Mouse (Mus musculus): ENCODE measurements around the gene Lmbr1.

Lmbr1 gene

DNA sequence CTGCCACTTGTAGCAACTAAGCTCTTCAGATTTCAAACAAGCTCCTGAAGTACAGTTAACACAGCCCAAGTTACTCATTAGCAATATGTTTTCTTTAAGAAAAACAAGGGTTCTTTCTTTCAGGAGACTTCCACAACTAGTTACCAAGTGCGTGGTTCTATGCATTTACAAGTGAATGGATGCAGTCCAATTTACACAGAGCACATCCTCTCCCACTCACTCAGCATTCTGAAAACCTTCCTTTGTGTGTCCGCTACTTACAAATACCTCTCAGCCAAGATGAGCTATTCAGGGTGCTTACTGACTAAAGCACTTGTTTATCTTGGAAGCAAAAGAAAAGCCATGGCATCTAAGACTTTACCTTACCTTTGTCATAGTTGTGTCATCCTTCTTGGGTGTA lies 124.3 kb downstream of the Lmbr1 start:
- no peak for DNase-seq (ENCODE audit: low spot score)

DNA sequence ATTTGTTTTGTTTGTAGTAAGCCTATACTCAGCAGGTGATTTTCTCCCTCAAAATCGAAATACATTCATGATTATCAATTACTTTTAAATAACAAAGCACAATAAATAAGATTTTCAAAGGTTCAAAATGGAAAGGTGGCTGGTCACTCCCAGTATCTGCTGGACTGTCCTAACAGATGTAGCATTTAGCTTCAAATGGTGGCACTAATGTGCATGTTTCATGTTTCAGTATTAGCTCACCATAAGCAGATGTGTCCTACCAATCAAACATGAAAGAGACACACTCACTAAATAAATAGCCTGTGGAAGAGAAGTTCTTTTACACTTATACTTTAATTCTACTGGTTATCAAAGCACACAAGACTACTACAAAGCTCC lies 126.7 kb downstream of the Lmbr1 start:
- DNase-seq (ENCODE audit: low spot score): no peak

DNA sequence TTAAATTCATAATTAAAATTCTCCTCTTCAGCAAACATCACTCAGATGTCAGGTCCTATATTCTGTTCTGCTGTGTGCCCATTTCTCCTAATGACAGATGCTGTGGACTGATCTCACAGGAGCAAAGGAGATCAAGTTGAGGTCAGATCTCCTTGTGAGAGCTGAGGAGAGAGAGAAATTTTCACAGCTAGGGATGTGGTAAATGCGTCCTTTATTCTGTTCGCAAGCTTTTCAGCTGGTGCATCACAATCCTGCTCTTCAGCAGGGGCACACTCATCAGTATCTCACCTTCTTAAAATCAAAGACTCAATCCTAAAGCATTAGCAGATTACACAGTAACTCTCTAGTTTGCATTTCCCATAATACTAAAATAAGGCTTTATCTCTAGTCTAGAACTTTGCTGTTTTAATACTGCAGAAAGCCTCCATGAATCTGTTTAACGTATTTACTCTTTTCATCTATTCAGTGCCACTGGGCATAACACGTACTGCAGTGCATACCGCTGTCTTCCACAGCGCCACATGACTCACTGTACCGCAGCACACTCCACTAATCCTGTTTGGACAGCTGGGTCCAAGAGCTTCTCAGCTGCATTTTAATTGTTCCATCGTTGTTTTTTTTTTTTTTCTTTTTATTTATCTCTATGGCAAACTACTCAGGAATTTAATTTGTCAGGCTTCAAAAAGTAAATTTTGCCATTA lies 127.2 kb downstream of the Lmbr1 start:
- peak; percentile 21 for DNase-seq (ENCODE audit: low spot score)

DNA sequence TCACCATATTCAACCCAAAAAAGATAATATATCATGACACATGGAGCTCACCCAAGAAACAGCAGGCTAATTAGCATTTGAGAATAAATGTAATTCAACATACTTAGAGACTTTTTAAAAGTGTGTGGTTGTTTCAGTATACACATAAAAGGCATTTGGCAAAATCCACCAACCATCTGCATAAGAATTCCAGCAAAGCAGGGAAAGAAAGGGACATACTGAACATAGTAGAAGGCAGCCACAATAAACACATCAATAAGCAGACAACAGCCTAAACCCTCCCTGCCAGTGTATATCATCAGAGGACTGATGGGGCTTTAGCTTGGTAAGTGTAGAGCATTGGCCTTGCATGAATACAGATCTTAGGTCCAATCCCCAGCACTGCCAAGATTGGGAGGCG lies 133.4 kb downstream of the Lmbr1 start:
- DNase-seq (ENCODE audit: low spot score): no peak

DNA sequence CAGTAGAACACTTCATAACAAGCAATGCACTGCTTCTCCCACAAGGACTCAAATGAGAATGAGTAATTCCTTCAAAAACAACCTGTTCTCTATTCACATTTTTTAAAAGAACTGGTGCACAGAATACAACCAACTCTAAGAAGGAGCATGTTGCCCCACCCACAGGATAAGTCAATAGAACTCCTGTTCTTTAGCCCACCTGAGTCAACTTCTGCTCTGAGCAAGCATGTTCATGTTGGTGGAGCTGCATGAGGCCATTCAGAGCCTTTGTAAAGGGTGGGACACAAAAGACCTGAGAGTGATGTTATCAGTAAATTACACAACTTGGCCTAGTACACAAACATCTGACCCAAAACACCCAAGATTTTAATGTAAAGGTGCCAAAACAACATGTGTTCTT lies 139.8 kb downstream of the Lmbr1 start:
- DNase-seq (ENCODE audit: low spot score): no peak

DNA sequence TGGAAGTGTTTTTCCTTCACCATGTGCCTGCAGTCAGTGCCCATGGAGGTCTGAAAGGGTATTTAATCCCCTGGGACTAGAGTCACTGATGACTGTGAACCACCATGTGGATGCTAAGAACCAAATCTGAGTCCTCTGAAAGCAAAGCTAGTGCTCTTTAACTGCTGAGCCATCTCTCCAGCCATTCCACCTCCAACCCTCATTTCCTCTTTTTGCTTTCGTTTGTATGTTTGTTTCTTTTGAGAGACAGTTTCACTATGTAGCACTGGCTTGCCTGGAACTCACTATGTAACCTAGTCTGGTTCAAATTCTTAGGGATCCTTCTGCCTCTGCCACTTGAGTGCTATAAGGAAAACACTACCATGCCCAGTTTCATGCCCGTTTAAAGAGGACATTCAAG lies 147.7 kb downstream of the Lmbr1 start:
- DNase-seq (ENCODE audit: low spot score): no peak

DNA sequence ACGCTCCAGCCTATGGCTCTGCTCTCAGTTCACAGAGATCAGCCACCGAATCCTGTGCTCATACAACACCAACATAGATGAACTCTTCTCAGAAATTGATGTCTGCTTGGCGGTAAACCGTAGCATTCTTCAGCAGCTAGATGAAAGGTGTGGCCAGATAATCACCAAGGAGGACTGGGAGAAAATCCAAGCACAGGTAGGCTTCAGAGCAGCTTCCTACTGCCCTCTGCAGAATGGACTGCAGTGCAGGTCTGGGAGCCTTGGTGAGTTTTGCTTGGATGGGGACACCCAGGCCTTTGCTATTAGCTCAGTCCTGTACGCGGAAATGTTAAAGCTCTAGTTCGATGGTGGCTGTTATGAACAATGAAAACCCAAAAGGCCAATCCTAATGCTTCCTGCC lies 154.1 kb downstream of the Lmbr1 start:
- no peak for DNase-seq (ENCODE audit: low spot score)

DNA sequence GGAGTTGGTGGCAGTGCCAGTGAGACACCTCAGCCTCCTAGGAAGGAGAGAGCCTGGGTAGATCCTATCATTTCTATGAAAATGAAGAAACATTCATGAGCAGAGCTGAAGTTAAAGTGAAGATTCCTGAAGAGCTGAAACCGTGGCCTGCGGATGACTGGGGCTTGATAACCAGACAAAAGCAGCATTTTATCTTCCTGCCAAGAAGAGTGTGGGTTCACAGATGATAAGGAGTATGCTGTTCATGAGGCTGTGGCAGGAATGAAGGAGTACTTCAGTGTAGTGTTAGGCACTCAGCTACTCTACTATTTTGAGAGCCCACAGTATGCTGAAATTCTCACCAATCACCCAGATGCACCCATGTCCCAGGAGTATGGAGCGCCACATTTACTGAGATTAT lies 160.2 kb downstream of the Lmbr1 start:
- no peak for DNase-seq (ENCODE audit: low spot score)

DNA sequence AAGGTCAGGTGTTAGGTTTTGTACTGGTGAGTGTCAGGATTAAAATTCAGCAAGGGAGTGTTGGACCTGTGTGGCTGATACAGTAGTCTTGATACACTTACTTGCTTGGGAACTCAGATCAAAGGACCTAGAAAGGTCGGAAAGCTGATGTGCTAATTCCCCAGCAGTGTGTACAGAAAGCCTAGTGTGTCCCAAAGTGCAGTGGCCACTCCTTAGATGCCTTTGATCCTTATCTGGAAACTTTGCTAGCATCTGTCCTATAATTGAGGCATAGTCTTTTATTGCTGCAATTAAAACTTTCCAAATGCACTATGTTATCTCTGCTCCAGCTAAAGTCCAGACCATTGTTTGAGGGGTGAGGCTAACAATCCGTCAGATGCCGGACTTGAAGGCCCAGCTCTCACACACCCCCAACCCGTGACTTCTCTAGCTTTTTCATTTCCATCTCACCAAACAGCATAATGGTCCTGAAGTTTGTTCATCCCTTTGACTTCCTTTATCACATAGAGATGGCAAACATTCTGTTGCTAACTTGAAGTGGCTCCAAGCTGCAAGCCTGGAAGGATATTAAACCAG lies 166.1 kb downstream of the Lmbr1 start:
- DNase-seq (ENCODE audit: low spot score): no peak

DNA sequence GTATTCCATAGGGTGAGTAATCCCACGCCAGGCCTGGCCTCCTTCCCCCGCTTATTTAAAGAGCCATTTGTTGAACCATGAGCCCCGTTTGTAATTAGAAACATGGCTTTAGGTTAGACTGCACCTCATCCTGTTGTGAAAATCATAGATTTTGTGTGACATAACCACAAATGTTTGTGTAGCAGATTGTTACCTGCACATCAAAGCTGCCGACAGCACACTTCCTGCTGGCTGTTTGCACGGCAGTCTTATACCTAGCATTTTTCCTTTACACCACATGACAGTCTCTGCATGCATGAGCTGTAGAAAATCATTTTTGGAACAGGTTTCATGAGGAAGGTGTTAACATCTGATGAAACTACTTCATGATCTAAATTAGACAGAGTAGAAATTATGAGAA lies 172.5 kb downstream of the Lmbr1 start:
- no peak for DNase-seq (ENCODE audit: low spot score)

DNA sequence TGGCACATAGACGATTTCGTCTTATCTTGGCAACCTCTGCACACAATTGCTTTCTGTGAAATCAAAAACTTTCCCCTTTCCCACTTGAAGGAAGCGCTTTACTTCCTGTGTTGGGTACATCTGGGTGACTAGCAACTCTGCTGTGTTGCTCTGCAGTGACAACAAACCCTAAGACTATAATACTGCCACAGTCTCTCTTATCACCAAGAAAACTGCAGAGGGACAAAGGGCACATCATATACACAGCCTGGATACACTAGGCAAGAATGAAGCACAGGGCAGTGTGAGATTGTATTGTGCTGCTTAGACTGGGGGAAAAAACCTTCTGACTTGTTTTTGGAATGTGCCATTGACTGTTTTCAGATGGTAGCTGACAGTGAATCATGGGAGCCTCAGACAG lies 178.3 kb downstream of the Lmbr1 start:
- DNase-seq (ENCODE audit: low spot score): no peak

DNA sequence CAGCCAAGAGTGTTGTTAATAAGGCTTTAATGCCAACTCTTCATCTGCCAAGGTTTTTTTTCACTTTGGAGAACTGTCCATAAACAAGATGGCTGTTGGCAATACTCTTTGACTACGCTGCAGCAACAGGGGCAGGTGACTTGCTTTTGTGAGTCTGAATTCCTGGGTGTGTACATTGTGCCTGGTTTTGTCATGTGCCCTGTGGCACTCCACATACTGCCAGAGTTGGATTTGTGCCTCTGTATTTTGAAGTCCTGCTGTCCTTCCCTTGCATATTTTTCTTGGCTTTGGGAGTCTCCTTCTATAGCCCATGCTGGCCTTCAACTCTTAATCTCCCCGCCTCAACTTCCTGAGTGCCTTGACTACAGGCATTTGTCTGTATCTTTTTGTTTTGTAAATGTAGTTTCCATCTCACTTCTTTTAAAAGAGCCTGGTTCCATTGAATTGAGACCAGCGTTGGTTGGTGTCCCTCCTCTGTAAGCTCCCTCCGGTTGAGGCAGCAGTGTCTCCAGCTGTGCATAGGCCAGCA lies 179.2 kb downstream of the Lmbr1 start:
- DNase-seq (ENCODE audit: low spot score): no peak

DNA sequence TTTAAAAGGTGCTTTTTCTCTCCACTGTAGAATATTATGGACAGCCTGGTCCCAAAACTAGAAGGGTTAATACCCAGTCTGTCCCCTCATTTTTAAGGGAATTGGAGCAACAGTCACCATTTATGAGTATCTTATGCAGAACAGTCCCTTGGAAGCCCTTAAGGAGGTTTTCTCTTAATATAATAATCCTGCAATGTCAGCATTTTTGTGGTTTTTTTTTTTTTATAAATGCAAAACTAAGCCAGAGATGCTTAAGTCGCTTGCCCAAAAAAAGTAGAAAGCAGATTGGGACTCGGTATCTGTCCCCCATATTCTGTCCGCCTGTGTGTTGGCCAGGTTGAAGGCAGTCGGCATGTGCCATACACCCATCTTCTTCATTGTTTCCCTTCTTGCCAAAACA lies 181.0 kb downstream of the Lmbr1 start:
- DNase-seq (ENCODE audit: low spot score): no peak

DNA sequence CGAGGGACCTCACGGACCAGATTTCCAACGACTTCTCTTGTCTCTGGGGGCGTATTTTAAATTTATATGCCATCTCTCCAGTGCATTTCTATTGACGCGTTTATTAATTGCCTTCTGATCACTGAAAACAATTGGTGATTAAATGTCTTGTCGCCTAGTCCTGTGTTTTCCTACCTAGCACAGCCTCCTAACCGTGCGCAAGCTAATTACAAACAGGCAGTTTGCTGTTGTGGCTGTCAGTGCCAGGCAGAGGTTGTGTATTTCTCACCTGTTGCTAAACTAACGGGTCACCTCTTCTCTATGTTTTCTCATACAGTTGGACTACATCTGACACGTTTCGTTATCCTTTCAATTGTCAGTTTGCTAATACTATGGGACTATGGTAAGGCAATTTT lies 181.9 kb downstream of the Lmbr1 start:
- DNase-seq (ENCODE audit: low spot score): no peak

DNA sequence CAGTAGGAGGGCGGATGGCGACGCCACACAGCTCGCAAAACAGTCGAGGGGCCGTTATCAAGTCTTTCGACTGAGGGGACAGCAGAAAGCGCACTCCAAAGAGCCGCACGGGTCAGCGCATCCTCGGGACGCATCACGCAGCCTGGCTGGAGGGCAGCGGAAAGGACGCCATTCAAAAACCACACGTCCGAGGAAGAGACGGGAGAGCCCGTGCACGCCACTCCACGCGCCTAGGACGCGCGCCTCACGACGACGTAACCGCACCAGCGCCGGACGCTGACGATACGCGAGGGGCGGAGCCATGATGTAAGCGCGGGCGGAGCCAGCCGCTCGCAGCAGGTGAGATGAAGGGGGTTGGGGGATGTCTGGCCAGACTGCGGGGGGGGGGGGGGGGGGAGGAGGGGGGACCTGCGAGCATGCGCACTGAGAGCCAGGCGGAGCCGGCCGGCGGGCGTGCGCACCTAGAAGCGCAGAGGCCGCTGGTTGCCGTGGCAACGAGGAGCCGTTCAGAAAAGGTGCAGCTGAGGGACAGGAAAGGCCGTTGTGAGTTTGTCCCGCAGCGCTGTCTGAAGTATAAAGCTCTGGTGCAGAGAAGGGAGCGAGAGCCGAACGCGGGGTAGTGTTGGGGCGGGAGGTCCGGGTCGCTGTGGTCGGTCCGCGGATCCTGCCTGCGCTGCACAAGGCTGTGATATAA lies 182.5 kb downstream of the Lmbr1 start, which contains the start of gene Rnf32:
TSS of gene Rnf32 (plus strand) at position 423 of the 694 bp plus-strand sequence.
- DNase-seq (ENCODE audit: low spot score): peak; percentile 95

DNA sequence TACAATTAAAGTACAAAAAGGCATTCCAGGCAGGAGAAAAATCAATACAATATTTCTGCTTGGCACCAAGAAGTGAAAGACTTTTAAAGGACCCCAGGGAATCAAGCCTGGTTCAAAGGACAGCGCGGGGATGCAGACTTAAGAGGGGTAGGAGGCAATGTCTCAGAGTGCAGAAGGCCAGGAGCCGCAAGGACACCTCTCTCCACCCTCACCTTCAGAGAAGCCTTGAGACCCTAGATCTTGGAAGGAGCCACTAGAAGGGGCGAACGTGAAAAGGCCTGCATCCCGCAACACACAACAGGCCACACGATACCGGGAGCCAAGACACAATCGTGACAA lies 183.0 kb downstream of the Lmbr1 start:
- DNase-seq (ENCODE audit: low spot score): no peak

DNA sequence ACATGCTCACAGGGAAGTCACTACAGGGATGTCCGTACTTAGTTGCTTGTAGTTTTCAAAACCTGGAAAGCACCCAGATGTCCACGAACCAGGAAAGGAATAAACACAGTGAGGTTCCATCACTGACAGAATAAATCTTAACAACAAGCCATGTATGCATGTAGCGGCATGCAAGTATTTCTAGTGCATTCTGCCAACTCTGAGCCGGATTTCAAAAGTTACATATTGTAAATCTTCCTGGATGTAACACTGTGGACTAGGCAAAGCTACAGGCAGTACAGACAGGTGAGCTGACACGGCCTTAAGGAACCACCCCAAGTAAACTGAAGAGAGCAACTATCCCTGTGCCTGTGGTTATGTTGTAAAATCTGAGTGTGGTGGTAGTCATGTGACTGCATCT lies 191.4 kb downstream of the Lmbr1 start:
- no peak for DNase-seq (ENCODE audit: low spot score)
